Mouse (Mus musculus) left cerebral cortex, postnatal 25 days (tissue): ENCODE results near the gene Lgr5. TPM values are rescaled to one million over a fixed set of nuclear protein-coding genes. Genes with fewer than 3 reads are reported as not detected.

Experiments
- DNase-seq, 2 experiments: peaks; one replicate each; pipeline ENCODE4 v3.0.0; 2022; ENCODE audit warnings: low spot score in 2 of 2, mixed read lengths in 1 of 2
- intact Hi-C: fragments of 180-260 bp; cut with DNase I; formaldehyde crosslinking; loops from one replicate; pipeline ENCODE4 v1.15.1; 2025
- total RNA-seq, 2 experiments: library from RNA; stranded (reverse); gene quantifications; 2 replicates each; pipeline ENCODE4 v1.2.3; 2021

Lgr5 gene
- total RNA-seq, 2 experiments from 2014 or later: 2.5 to 4.4 TPM

GRCm38 (mm10) chr10:115571734-115572440 lies 15.7 kb downstream of the Lgr5 start:
- no peak for DNase-seq
- intact Hi-C loops: no loop called here

GRCm38 (mm10) chr10:115571317-115571716 lies 16.3 kb downstream of the Lgr5 start:
- intact Hi-C loops: no loop called here
- no peak for DNase-seq

GRCm38 (mm10) chr10:115570577-115570976 lies 17.0 kb downstream of the Lgr5 start:
- intact Hi-C loops: no loop called here
- DNase-seq: no peak

GRCm38 (mm10) chr10:115569712-115570491 lies 17.7 kb downstream of the Lgr5 start, which contains the start of gene A930009A15Rik:
A930009A15Rik (plus strand) TSS chr10:115569986.
- DNase-seq: no peak
- intact Hi-C loops: no loop called here

- DNase-seq: no peak
- intact Hi-C loops: no loop called here
Observed at GRCm38 (mm10) chr10:115563961-115564360, 23.6 kb downstream of the Lgr5 start.

GRCm38 (mm10) chr10:115562911-115563686 lies 24.5 kb downstream of the Lgr5 start:
- intact Hi-C loops: no loop called here
- DNase-seq: no peak

GRCm38 (mm10) chr10:115561136-115561880 lies 26.3 kb downstream of the Lgr5 start:
- DNase-seq: no peak
- intact Hi-C loops: no loop called here

GRCm38 (mm10) chr10:115556738-115557242 lies 30.8 kb downstream of the Lgr5 start:
- intact Hi-C loops: no loop called here
- DNase-seq: no peak

GRCm38 (mm10) chr10:115555191-115555765 lies 32.3 kb downstream of the Lgr5 start:
- DNase-seq: no peak
- intact Hi-C loops: no loop called here

GRCm38 (mm10) chr10:115553352-115554113 lies 34.0 kb downstream of the Lgr5 start:
- intact Hi-C loops: no loop called here
- no peak for DNase-seq

- DNase-seq: no peak
- intact Hi-C loops: no loop called here
Observed at GRCm38 (mm10) chr10:115551069-115551468, 36.5 kb downstream of the Lgr5 start.

GRCm38 (mm10) chr10:115550253-115550652 lies 37.3 kb downstream of the Lgr5 start:
- DNase-seq: no peak
- intact Hi-C loops: no loop called here

GRCm38 (mm10) chr10:115542917-115543316 lies 44.7 kb downstream of the Lgr5 start:
- no peak for DNase-seq
- intact Hi-C loops: no loop called here

GRCm38 (mm10) chr10:115530746-115531145 lies 56.8 kb downstream of the Lgr5 start:
- intact Hi-C loops: no loop called here
- DNase-seq: no peak

- no peak for DNase-seq
- intact Hi-C loops: no loop called here
Observed at GRCm38 (mm10) chr10:115529768-115530167, 57.8 kb downstream of the Lgr5 start.

GRCm38 (mm10) chr10:115528892-115529291 lies 58.7 kb downstream of the Lgr5 start:
- intact Hi-C loops: no loop called here
- DNase-seq: no peak

GRCm38 (mm10) chr10:115521081-115521451 lies 66.5 kb downstream of the Lgr5 start:
- no peak for DNase-seq
- intact Hi-C loops: no loop called here
